Mouse (Mus musculus): Measurements from ENCODE around the gene Lbhd1.

DNA sequence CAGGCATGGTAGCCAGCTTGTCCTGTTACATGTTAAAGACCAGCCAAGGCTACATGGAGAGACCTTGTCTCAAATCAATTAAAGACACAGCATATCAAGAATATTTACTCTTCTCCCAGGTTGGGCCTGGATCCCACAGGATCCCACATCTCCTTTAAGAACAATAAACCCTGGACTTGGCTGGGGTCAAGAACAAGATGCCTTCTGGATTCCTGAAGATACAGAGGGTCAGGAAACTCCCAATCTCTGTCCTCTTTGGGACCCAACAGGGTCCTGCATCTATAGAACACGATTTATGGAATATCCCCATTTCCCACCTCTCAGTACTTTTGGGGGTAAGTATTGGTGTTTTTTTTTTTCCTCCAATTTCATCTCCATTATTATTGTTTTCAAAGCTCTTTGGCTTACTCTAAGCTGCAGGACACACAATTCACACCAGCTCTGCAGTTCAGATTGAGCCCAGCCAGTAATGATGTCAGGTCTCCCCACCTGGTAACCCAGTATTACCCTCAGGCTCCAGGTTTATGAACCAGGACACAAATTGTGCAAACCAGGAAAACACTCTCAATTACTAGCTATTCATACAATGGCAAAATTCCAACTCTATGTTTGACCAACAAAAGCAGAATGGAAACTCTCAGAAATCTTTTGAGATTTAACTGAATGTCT lies 3.5 kb downstream of the Lbhd1 start:
- TF ChIP-seq CTCF (IDR thresholded peaks at IDR 0.05; ENCODE audit: low read depth) (no peak), EP300 (IDR thresholded peaks at IDR 0.05; ENCODE audit: low read depth) (no peak)
